Mouse (Mus musculus) spleen, adult 2 months (tissue): ENCODE measurements around the gene Atg4c.

Source experiments
- CTCF ChIP-seq: fragments of 200-500 bp; IDR thresholded peaks from 2 replicates; pipeline ENCODE4 v1.5.1; 2011; ENCODE audit warnings: mild to moderate bottlenecking, inconsistent platforms; ENCODE audit not compliant: insufficient read depth, insufficient read length, insufficient replicate concordance; ENCODE audit errors: extremely low read depth
- POLR2A ChIP-seq: fragments of 200-500 bp; IDR thresholded peaks from 2 replicates; pipeline ENCODE4 v1.6.1; 2011; ENCODE audit warnings: low read depth, low read length, inconsistent platforms

DNA sequence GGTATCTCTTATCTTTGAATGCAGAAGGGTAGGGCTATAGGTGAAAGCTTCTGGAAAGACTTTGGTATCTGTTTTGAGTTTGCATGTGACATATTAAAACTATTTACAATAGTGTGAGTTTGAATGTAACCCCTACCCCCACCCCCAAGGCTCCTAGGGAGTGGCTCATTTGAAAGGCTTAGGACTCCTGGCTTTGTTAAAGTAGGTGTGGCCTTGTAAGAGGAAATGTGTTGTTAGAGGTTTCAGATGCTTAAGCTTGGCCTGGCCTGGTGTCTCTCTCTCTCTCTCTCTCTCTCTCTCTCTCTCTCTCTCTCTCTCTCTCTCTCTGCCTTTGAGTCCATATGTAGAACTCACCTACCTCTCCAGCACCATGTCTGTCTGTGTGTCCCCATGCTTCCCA lies 5.0 kb downstream of the Atg4c start:
- TF ChIP-seq CTCF (no peak), POLR2A (no peak)
